Mouse (Mus musculus): ENCODE measurements around the gene Slc38a9. TPM values are rescaled to one million over a fixed set of nuclear protein-coding genes. Genes with fewer than 3 reads are reported as not detected.

Gene Slc38a9
- polyA plus RNA-seq, 1 experiment = 68.8 TPM

GRCm38 (mm10) chr13:112737110-112737509 lies 76.6 kb downstream of the Slc38a9 start:
- Histone ChIP-seq H3K4me1 (ENCODE audit: control insufficient read depth, insufficient read depth, low read length) (peaks cover 2% of the 10 kb centered on the region; the same call in 1 of the 2 replicates), H3K27me3 (ENCODE audit: control insufficient read depth, insufficient read depth, low read length) (no peaks in the 10 kb centered on the region), H3K36me3 (ENCODE audit: control insufficient read depth, insufficient read depth, low read length) (no peaks in the 10 kb centered on the region; the same call in 1 of the 2 replicates), H3K27ac (ENCODE audit: control insufficient read depth, insufficient read depth, low read depth, low read length) (no peak overlapping the region), H3K4me3 (ENCODE audit: control insufficient read depth, low read depth, low read length) (no peak overlapping the region)
- no peak for TF ChIP-seq CTCF (IDR thresholded peaks at IDR 0.05; ENCODE audit: control insufficient read depth, insufficient read depth, insufficient replicate concordance, low read depth, low read length)
- TF ChIP-seq POLR2A (IDR thresholded peaks at IDR 0.05; ENCODE audit: control insufficient read depth, low read depth, low read length) = no peak

- H3K4me1 ChIP-seq (ENCODE audit: control insufficient read depth, insufficient read depth, low read length) = peaks cover 2% of the 10 kb centered on the region; the same call in 1 of the 2 replicates
- no peak overlapping the region for H3K27ac ChIP-seq (ENCODE audit: control insufficient read depth, insufficient read depth, low read depth, low read length)
- no peak overlapping the region for H3K4me3 ChIP-seq (ENCODE audit: control insufficient read depth, low read depth, low read length)
Measured at GRCm38 (mm10) chr13:112738005-112738404, 77.5 kb downstream of the Slc38a9 start.

GRCm38 (mm10) chr13:112740073-112740472 lies 79.5 kb downstream of the Slc38a9 start:
- Histone ChIP-seq H3K36me3 (ENCODE audit: control insufficient read depth, insufficient read depth, low read length) (no peaks in the 10 kb centered on the region; the same call in 1 of the 2 replicates), H3K27ac (ENCODE audit: control insufficient read depth, insufficient read depth, low read depth, low read length) (no peak overlapping the region), H3K4me1 (ENCODE audit: control insufficient read depth, insufficient read depth, low read length) (peaks cover 4% of the 10 kb centered on the region; the same call in 1 of the 2 replicates), H3K27me3 (ENCODE audit: control insufficient read depth, insufficient read depth, low read length) (no peaks in the 10 kb centered on the region), H3K4me3 (ENCODE audit: control insufficient read depth, low read depth, low read length) (no peak overlapping the region)
- TF ChIP-seq POLR2A (IDR thresholded peaks at IDR 0.05; ENCODE audit: control insufficient read depth, low read depth, low read length) (no peak), CTCF (IDR thresholded peaks at IDR 0.05; ENCODE audit: control insufficient read depth, insufficient read depth, insufficient replicate concordance, low read depth, low read length) (no peak)

More at GRCm38 (mm10) chr13:112738005-112738404, 77.5 kb downstream of the Slc38a9 start:
- H3K36me3 ChIP-seq (ENCODE audit: control insufficient read depth, insufficient read depth, low read length) = no peaks in the 10 kb centered on the region; the same call in 1 of the 2 replicates
- H3K27me3 ChIP-seq (ENCODE audit: control insufficient read depth, insufficient read depth, low read length) = no peaks in the 10 kb centered on the region
- no peak for TF ChIP-seq POLR2A (IDR thresholded peaks at IDR 0.05; ENCODE audit: control insufficient read depth, low read depth, low read length)
- no peak for TF ChIP-seq CTCF (IDR thresholded peaks at IDR 0.05; ENCODE audit: control insufficient read depth, insufficient read depth, insufficient replicate concordance, low read depth, low read length)

- H3K27ac ChIP-seq (ENCODE audit: control insufficient read depth, insufficient read depth, low read depth, low read length) = no peak overlapping the region
- H3K36me3 ChIP-seq (ENCODE audit: control insufficient read depth, insufficient read depth, low read length) = no peaks in the 10 kb centered on the region
- peaks cover 2% of the 10 kb centered on the region; the same call in 1 of the 2 replicates for H3K4me1 ChIP-seq (ENCODE audit: control insufficient read depth, insufficient read depth, low read length)
- TF ChIP-seq POLR2A (IDR thresholded peaks at IDR 0.05; ENCODE audit: control insufficient read depth, low read depth, low read length) (no peak), CTCF (IDR thresholded peaks at IDR 0.05; ENCODE audit: control insufficient read depth, insufficient read depth, insufficient replicate concordance, low read depth, low read length) (no peak)
- no peaks in the 10 kb centered on the region for H3K27me3 ChIP-seq (ENCODE audit: control insufficient read depth, insufficient read depth, low read length)
- H3K4me3 ChIP-seq (ENCODE audit: control insufficient read depth, low read depth, low read length) = no peak overlapping the region
Measured at GRCm38 (mm10) chr13:112742076-112742830, 81.7 kb downstream of the Slc38a9 start.

- TF ChIP-seq CTCF (IDR thresholded peaks at IDR 0.05; ENCODE audit: control insufficient read depth, insufficient read depth, insufficient replicate concordance, low read depth, low read length) (no peak), POLR2A (IDR thresholded peaks at IDR 0.05; ENCODE audit: control insufficient read depth, low read depth, low read length) (no peak)
- no peak overlapping the region for H3K4me3 ChIP-seq (ENCODE audit: control insufficient read depth, low read depth, low read length)
- H3K36me3 ChIP-seq (ENCODE audit: control insufficient read depth, insufficient read depth, low read length) = no peaks in the 10 kb centered on the region
- no peak overlapping the region for H3K27ac ChIP-seq (ENCODE audit: control insufficient read depth, insufficient read depth, low read depth, low read length)
- peaks cover 2% of the 10 kb centered on the region; the same call in 1 of the 2 replicates for H3K4me1 ChIP-seq (ENCODE audit: control insufficient read depth, insufficient read depth, low read length)
- no peaks in the 10 kb centered on the region for H3K27me3 ChIP-seq (ENCODE audit: control insufficient read depth, insufficient read depth, low read length)
Measured at GRCm38 (mm10) chr13:112743647-112744046, 83.1 kb downstream of the Slc38a9 start.

- Histone ChIP-seq H3K4me3 (ENCODE audit: control insufficient read depth, low read depth, low read length) (no peak overlapping the region), H3K4me1 (ENCODE audit: control insufficient read depth, insufficient read depth, low read length) (peaks cover 2% of the 10 kb centered on the region; the same call in 1 of the 2 replicates), H3K36me3 (ENCODE audit: control insufficient read depth, insufficient read depth, low read length) (no peaks in the 10 kb centered on the region), H3K27me3 (ENCODE audit: control insufficient read depth, insufficient read depth, low read length) (no peaks in the 10 kb centered on the region), H3K27ac (ENCODE audit: control insufficient read depth, insufficient read depth, low read depth, low read length) (no peak overlapping the region)
- TF ChIP-seq POLR2A (IDR thresholded peaks at IDR 0.05; ENCODE audit: control insufficient read depth, low read depth, low read length) (no peak), CTCF (IDR thresholded peaks at IDR 0.05; ENCODE audit: control insufficient read depth, insufficient read depth, insufficient replicate concordance, low read depth, low read length) (no peak)
Measured at GRCm38 (mm10) chr13:112744061-112744849, 83.7 kb downstream of the Slc38a9 start.

Data from testis, adult 2 months (tissue).